Mouse (Mus musculus) forebrain, embryonic 16.5 days (tissue): ENCODE data around the gene Zic2. TPM values are rescaled to one million over a fixed set of nuclear protein-coding genes. Genes with fewer than 3 reads are reported as not detected.

Experiments used
- ATAC-seq: fragments of 200-750 bp; cut with Nextera tagmentation; 2 replicates; pipeline ENCODE4 v1.8.0; 2017; ENCODE audit warnings: mild to moderate bottlenecking, moderate library complexity
- H3K27ac ChIP-seq: fragments of 300-500 bp; sonication (generic); 2 replicates; pipeline ENCODE4 v1.5.1; 2014; ENCODE audit warnings: low read length, control low read depth
- H3K27me3 ChIP-seq: fragments of 300-500 bp; sonication (generic); replicated peaks from 2 replicates; pipeline ENCODE4 v1.6.1; 2014; ENCODE audit warnings: low read length; ENCODE audit not compliant: control insufficient read depth, insufficient read depth
- H3K36me3 ChIP-seq: fragments of 300-500 bp; sonication (generic); 2 replicates; pipeline ENCODE4 v1.6.1; 2014; ENCODE audit not compliant: control insufficient read depth, insufficient read depth
- H3K4me1 ChIP-seq: fragments of 300-500 bp; sonication (generic); replicated peaks from 2 replicates; pipeline ENCODE4 v1.6.1; 2014; ENCODE audit warnings: low read length; ENCODE audit not compliant: control insufficient read depth, insufficient read depth
- H3K4me2 ChIP-seq: fragments of 300-500 bp; sonication (generic); 2 replicates; pipeline ENCODE4 v1.6.1; 2014; ENCODE audit warnings: mild to moderate bottlenecking, low read length, control low read depth
- H3K4me3 ChIP-seq: fragments of 300-500 bp; sonication (generic); replicated peaks from 2 replicates; pipeline ENCODE4 v1.5.1; 2014; ENCODE audit warnings: mild to moderate bottlenecking, low read length, control low read depth
- H3K9ac ChIP-seq: fragments of 300-500 bp; sonication (generic); replicated peaks from 2 replicates; pipeline ENCODE4 v1.6.1; 2014; ENCODE audit warnings: low read depth, low read length, control low read depth
- H3K9me3 ChIP-seq: fragments of 300-500 bp; sonication (generic); 2 replicates; pipeline ENCODE4 v1.6.1; 2016; ENCODE audit warnings: low read length; ENCODE audit not compliant: control insufficient read depth
- WGBS: fragments of 180-500 bp; shearing (Covaris S2); extraction: QIAGEN DNeasy Blood & Tissue Kit; methylation state at CpG from one replicate; pipeline ENCODE4 v1.1.7; 2014; 5-methylcytosine and 5-hydroxymethylcytosine counted together
- polyA plus RNA-seq: library from polyadenylated mRNA; unstranded; fragments of >200 nt; fragmentation: Nextera tagmentation; extraction: Ambion mirVana; gene quantifications from 2 replicates; pipeline ENCODE4 v1.2.1, GENCODE M21; 2015

Gene Zic2
- polyA plus RNA-seq, 1 experiment from 2014 or later = 5.6 TPM

GRCm38 (mm10) chr14:122513511-122514036, 38.3 kb downstream of the Zic2 start:
- Histone ChIP-seq H3K36me3 (no peaks in the 10 kb centered on the region), H3K9ac (no peak overlapping the region), H3K27me3 (no peaks in the 10 kb centered on the region), H3K4me2 (no peak overlapping the region), H3K9me3 (no peaks in the 10 kb centered on the region), H3K4me1 (no peaks in the 10 kb centered on the region), H3K27ac (no peak overlapping the region), H3K4me3 (no peak overlapping the region)
- WGBS = 76% methylated on average over 1 of the region's 1 CpGs
- no peak for ATAC-seq

GRCm38 (mm10) chr14:122528475-122528874, 53.2 kb downstream of the Zic2 start:
- H3K27me3 ChIP-seq = no peaks in the 10 kb centered on the region
- 88% methylated on average over 4 of the region's 4 CpGs for WGBS
- H3K9ac ChIP-seq = no peak overlapping the region
- no peaks in the 10 kb centered on the region for H3K36me3 ChIP-seq
- 0 out of 2 replicates have a peak, but pooled peaks cover under 1% of the 10 kb centered on the region for H3K4me1 ChIP-seq
- H3K27ac ChIP-seq = no peak overlapping the region
- H3K4me3 ChIP-seq = no peak overlapping the region
- ATAC-seq = no peak
- 0 out of 2 replicates have a peak, but pooled peaks cover 2% of the 10 kb centered on the region for H3K9me3 ChIP-seq
- no peak overlapping the region for H3K4me2 ChIP-seq

Other genes with a start within 250 kb of the Zic2 start
- 0.40 and 0.47 TPM in 2 replicates for gene Gm5089, start 24.3 kb upstream of the Zic2 start, polyA plus RNA-seq
- gene Zic5, start 9.8 kb upstream of the Zic2 start, polyA plus RNA-seq = 5.5 and 8.7 TPM in 2 replicates
- gene Gm10837, start 15.2 kb downstream of the Zic2 start, polyA plus RNA-seq = 0.16 and 0.41 TPM in 2 replicates
- gene Pcca, start 58.9 kb downstream of the Zic2 start, polyA plus RNA-seq = 22.8 and 25.3 TPM in 2 replicates